Mouse (Mus musculus) retina, adult 2 months (tissue): ENCODE results near the gene Traf5.

Experiments used
- DNase-seq: peaks from one replicate; pipeline ENCODE4 v3.0.0-alpha.2; 2012; ENCODE audit warnings: low read depth, low spot score

Gene Traf5

DNA sequence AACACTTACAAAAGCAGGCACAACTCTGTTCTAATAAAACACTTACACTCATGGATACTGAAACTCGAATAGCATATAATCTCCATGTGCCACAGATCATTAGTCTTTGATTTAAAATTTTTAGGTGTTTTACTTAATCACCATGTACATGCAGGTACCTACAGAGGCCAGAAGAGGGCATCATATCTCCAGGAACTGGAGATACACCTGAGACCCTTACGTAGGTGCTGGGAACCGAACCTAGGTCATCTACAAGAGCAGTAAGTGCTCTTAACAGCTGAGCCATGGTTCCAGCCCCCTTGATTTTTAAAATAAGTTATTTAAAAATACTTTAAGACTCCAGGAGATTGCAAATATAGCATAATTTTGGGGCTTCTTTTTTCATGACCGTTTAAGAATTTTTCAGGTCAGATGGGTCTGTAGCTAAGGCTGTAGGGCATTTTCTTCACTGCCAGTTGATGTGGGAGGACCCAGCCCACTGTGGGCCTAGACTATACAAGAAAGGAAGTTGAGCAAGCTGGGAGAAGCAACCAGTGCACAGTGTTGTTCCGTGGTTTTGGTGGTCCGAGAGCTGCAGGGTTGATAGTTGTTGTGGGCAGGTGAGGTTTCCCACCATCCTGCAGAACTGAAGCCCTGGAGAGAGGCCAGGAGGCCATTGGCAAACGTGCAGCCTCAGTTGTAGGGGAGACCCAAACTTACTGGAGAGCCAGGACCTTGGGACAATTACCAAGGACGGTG lies 29.0 kb downstream of the Traf5 start:
- DNase-seq: no peak

DNA sequence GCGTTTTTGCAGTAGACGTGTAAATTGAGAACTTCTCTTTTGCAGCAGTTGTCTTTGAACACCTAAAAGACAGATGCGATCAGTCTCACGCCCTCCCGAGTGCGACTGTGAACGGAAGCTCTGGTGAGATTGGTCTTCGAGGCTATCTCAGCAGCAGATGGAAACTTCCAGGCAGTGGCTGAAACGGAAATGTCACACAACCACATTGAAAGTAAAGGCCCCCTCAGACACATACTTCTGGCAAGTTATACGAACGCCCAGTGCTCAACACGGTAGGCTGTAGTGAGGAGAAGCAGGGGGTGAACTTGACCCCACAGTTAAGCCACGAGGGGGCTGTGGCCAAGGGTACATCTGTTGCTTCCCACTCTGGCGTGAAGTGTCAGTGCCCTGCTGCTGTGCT lies 29.7 kb downstream of the Traf5 start:
- DNase-seq: no peak

DNA sequence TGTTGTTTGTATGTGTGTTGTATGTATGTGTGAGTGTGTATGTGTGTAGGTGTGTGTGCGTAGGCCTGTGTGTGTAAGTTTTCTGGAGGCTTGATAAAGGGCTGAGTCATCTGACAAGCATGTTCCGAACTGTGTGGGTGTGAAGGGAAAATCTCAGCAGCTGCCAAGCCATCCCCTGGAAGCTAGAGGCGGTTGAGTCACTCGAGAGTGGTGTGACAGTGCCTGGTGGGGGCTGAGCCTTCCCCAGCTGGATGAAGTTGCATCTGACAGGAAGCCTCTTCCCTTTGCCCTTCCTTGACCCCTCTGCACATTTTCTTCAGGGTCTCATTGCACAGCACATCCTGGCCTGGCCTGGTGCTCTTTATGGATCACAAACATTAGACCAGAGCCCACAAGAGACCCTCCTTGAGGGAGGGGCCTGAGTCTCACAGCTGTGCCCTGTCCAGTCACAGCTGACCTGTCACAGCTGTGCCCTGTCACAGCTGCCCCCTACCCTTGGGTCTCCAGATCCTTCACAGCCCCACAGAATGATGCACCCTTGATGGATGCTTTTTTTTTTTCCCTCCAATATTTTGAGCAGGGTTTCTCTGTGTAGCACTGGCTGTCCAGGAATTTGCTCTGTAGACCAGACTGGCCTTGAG lies 30.6 kb downstream of the Traf5 start:
- DNase-seq: no peak

DNA sequence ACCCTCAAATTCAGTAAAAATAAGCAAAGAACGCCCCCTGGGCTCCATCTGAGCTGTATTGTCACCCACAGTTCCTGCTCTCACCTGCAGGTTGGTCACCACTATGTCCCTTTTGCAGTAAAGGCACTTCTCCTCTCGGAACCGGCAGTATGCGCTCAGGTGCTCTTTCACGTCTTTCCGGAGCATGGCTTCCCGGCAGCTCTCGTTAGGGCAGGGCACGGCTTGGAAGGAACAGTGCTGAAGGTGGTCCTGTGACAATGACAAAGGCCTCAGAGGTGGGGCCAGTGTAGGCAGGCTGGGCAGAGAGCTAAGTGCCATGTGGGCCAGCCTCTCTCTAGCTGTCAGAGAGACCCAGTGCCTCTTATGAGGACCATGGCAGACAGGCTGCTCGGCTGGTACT lies 33.4 kb downstream of the Traf5 start:
- DNase-seq: no peak

DNA sequence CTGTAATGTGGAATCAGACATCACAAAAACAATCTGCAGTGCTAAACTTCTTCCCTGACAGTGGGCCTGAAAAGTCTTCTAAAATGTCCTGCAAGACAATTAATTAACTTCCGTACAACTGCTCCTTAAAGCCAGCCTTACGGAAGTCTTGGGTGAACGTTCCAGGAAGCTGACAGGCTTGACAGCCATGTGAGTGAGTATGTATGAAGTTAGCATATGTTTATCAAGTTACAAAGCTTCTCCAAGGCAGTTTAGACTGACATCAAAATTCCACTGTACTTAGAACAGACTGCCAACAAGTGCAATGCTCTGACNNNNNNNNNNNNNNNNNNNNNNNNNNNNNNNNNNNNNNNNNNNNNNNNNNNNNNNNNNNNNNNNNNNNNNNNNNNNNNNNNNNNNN lies 38.6 kb downstream of the Traf5 start:
- no peak for DNase-seq

DNA sequence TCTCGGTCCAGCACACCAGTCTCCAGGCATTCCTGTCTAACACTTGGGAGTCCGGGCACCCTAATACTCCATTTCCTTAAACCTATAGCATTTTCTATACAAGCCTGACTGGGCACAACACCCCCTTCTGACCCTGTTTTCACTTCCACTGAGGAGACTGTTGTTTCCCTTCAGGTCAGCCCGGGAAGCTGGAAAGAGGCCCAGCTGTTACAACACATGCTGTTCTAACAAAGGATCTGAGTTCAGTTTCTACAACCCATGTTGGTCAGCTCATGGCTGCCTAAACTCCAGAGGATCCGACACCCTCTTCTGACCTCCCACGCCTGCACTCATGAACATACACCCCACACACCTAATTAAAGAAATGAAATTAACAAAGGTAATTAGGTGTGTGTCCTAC lies 39.4 kb downstream of the Traf5 start:
- DNase-seq: no peak

DNA sequence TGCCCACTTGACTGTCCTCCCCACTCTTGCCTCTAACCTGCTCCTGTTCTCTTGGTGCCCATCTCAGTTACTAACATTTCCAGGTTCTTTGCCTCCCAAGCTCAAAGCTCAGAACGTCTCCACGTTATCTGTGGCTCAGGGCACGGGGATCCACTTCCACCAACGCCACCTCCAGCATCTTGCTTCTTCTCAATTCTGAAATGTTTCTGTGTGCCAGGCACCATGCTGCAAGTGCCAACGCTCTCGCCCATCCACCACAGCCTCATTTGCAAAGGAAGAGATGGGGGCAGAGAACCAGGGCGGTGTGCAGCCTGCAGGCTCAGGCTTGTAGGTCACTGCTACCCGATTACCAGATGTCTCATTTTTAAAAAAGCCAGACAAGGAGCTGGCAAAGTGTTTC lies 39.9 kb downstream of the Traf5 start:
- no peak for DNase-seq

DNA sequence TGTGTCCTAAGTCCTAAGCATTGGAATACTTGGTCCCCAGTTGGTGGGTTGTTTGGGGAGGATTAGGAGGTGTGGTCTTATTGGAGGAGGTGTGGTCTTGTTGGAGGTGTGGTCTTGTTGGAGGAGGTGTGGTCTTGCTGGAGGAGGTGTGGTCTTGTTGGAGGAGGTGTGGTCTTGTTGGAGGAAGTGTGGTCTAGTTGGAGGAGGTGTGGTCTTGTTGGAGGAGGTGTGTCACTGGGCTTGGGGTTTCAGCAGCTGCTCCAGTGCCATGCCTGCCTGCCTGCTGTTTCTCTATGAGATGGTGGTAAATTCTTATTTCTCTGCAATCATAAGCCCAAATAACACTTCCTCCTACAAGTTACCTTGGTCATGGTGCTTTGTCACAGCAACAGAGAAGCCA lies 93.3 kb downstream of the Traf5 start:
- no peak for DNase-seq

DNA sequence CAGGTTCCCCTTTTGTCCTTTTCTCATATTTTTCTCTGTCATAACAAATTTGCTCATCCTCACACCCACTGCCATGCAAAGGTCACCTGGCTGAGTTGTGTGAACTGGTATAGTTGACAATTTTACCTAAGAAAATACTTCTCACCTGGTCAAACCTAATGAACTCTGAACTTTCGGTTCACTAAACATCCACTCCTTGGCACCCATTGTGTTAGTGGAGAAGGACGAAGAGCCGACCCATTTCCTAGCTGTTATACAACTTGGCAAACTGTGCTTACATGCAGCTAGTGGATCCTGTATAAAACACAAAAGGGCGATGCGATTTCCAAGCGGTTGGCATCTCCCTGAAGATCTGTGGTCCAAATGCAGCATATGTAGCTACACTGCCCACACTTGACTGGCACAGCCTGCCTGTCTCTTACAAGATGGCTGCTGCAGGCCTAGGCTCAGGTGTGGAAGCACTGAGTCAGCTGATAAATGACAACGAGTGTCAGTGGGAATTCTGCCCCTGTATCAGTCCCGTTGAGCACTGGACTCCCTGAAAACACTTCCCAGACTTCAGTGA lies 95.7 kb downstream of the Traf5 start:
- no peak for DNase-seq

DNA sequence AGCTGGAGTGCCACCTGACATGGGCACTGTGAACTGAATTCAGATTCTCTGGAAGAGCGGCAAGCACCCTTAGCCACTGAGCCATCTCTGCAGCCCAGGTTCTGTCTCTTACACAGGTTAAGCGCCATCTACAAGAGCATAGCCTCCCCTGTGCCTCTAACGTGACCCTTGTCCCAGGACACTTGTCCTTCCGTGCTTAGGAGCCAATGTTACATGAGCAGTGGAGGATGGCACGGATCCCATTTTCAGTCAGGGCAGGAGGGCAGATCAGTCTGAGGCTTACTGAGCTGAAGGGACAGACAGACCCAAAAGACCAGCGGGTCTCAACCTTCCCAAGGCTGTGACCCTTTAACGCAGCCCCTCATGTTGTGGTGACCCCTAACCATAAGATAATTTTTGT lies 96.4 kb downstream of the Traf5 start:
- DNase-seq: no peak

DNA sequence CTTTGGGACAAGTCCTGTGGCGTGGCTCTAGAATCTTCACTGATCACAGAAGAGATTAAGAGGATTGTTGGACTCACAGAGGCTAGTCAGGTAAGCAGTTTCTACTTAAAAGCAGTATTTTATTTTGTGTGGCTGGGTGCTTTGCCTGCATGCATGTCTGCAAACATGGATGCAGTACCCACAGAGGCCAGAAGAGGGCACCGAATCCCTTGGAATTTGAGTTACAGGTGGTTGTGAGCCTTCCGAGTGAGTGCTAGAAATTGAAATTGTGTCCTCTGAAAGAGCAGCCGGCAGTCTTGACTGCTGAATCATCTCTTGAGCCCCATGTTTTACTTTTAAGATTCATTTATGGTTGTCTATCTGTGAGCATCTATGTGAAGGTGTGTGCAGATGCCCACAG lies 96.9 kb downstream of the Traf5 start:
- peak; percentile 64 for DNase-seq

DNA sequence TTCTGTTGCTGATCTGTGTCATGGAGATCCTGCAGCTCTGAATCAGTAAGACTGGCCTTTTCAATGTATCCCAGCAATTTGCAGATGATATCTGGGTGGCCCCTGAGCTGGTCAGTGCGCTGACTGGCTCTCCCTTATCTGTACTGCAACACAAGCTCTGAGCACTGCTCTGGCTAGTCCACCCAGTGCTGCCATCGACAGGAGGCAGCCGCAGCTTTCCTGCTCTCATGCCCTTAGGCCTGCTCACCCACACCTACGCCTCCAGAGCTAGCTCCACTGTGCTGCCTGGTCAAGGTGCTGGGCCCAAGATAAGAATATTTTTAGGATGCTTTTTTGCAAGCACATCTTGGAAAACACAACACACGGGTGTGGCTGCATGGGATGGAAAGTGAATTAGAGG lies 97.9 kb downstream of the Traf5 start:
- DNase-seq: no peak

DNA sequence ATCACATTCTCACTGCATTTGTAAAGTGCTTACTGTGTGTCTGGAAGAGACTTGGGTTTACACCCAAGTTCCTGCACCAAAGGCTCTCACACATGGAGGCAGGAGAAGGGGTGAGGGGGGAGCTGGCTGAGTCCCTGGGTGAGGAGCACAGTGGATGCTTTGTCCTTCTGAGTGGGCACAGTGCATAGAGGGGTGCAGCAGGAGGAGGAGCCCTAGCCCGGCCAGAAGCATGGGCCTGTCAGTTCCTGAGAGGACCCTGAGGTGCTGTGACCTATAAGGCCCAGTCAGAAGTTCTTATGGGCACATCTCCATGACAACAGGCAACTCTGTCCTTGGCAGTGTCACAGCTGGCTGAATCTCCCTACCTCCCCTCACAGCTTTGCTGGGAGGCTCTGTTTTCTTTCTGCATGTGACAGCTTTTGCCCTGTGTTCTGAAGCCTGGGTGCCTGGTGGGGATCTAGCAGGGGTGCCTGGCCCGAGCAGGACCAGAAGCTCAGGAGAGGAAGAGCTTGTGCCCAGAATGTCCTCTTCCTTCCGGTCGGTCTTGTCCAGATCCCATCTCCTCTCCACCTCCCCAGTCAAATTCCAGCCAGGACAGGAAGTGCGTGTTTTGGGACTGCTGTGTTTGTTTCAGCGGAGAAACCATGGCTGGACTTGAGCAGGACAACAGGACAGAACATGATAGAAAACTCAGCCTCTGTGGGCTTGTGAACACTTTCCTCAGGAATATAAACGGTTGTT lies 100.1 kb downstream of the Traf5 start:
- no peak for DNase-seq

DNA sequence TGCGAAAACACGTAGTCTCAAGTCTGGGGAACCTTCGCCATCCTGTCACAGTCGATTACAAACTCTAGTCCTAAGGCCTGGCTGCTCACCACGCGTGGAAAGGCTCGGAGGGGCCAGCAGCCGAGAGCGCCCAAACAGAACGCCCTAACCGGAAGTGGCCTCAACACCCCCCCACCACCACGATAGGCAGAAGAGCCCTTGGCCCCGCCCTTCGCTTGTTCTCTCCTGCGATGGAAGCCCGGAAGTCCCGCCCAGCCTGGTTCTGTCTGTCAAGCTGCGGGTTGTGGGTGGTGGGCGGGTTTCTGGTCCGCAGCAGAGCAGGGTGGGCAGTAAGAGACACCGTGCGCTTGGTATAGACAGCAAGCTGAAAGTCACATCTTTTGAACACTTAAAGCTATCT lies 102.4 kb downstream of the Traf5 start:
- peak; percentile 83 for DNase-seq

DNA sequence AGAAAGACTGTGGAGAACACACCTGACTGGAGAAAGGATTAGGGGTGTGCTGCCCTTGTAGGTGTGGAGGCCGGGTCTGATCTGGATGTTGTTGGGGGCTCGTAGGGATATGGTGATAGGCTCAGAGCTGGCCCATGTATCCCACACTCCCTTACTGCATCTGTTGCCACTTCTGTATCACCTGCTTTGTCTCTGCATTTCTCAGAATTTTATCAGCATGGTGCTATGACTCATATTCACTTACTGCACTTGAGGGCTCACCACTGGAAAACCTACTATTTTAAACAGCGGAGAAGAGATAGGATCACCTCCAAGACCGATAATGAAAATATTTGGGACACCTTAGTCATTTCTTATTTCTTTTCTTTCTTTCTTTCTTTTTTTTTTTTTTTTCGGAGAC lies 103.3 kb downstream of the Traf5 start:
- DNase-seq: no peak

DNA sequence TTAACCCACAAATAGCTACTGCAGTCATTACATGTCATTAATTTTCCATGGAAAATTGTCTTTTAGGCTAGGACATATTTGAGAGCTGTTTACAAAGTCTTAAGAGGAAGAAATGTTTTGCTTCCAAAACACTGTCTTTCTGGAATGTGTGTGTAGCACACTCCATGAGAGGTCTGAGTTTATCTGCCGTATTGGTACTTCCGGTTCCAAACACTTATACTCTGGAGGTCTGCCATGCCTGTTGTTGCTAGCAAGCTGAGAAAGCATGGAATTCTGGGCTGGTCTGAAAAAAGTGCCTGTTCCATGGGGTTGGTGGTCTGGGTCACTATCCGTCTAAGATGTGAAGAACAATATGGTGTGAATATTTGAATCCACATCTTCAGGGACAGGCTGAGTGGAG lies 103.7 kb downstream of the Traf5 start:
- no peak for DNase-seq

DNA sequence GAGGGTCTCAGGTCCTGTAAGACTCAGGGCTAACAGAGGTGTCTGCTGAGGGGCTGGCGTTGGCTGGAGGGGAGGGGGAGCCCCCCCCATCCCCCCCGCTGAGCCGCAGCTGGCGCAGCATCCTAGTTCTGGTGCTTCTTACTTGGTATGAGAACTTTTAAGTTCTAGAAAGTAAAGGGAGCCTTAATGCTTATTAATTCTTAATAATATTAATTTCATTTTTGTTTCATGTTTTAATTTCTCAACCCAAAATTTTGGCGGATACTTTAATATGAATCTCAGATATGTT lies 104.9 kb downstream of the Traf5 start:
- DNase-seq: no peak

DNA sequence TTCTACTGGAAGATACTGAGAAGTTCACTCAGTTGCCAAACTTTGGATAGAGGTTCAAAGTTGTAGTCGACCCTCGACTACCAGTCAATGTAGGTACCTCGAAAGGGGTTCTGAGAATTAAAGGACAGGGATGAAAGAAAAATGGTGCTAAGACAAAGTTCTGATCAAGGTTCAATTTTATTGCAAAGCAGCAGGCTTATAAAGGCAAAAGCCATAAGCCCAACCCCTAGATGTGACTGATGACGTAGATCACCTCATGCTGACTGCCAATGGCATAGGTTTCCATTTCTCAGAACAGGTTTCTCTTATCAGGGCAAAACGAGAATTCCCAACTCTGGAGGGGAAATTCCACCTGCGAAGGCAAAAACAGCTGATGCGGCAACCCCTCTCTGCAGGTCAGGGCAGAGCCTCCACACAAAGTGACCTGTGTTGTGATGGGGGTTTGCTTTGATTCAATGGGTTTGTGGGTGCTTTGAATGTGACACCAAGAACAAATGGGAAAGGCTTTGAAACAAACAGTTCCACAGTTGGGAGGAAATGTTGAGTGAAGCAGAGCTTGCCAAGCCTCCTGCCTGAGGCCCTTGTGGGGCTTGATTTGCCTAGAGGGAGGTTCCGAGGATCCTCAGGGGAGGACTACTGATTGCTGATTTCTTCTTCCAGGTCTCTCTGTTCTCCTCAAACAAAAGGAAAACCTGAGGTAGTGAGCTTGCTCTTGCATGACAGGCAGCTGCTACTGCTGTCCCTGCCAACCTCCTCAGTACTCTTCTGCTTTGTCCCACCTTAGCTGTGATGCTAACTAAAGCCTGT lies 105.5 kb downstream of the Traf5 start:
- no peak for DNase-seq

DNA sequence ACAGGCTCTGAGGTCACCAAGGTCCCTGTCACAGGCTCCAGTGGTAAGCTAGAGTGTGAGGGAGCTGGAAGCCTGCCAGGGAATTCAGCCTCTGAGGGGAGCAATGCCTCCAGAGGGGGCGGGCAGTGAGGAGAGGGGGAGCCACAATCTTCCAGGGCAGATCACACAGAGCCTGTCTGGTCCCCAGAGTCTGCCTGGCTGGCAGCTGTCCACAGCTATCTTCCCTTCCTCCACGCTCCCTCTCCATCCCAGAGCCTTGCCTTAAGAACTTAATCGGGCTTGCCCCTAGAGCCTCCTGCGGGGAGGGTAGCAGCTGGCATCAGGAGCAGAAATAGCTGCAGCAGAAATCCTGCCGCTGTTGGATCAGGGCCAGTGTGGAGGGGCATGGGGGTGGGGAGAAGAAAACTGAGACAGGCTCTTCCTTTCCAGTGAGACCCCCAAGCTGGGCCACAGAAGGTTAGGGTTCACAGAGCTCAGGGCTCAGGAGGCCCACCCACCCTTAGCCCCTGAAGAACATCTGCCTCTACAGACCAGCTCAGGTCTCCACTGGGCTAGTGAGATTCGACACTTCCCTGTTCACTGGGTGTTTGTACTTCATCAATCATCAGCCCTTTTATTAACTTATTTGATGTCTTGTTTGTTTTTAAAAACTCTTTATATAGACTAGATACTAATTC lies 110.8 kb downstream of the Traf5 start:
- peak; percentile 86 for DNase-seq

DNA sequence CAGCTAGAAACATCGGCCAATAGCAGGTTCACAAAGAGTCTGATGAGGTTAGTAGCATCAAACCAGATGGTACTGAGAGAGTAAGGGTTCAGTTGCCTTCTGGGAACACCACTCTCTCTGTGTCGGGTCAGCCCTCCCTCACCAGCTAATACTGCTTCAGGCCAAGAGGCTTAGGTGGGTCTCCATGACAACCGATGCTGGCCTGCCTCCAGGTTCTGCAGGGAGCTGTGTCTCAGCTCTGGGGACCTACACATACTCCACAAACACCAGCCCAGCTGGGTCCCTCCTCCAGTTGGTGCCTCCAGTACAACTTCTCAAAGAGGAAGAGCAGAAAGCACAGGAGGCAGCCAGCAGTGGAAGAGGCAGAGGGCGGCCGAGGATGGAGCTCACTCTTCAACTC lies 115.2 kb downstream of the Traf5 start, which contains the start of gene Rd3:
Rd3 (plus strand) TSS at position 184 of the 400 bp plus-strand sequence.
- DNase-seq: peak; percentile 86
